Mouse (Mus musculus): Measurements from ENCODE around the gene Desi1. TPM values are rescaled to one million over a fixed set of nuclear protein-coding genes. Genes with fewer than 3 reads are reported as not detected.

Gene Desi1
- total and polyA plus RNA-seq, 3 experiments, result 10.0 to 47.3 (median 10.9) TPM

DNA sequence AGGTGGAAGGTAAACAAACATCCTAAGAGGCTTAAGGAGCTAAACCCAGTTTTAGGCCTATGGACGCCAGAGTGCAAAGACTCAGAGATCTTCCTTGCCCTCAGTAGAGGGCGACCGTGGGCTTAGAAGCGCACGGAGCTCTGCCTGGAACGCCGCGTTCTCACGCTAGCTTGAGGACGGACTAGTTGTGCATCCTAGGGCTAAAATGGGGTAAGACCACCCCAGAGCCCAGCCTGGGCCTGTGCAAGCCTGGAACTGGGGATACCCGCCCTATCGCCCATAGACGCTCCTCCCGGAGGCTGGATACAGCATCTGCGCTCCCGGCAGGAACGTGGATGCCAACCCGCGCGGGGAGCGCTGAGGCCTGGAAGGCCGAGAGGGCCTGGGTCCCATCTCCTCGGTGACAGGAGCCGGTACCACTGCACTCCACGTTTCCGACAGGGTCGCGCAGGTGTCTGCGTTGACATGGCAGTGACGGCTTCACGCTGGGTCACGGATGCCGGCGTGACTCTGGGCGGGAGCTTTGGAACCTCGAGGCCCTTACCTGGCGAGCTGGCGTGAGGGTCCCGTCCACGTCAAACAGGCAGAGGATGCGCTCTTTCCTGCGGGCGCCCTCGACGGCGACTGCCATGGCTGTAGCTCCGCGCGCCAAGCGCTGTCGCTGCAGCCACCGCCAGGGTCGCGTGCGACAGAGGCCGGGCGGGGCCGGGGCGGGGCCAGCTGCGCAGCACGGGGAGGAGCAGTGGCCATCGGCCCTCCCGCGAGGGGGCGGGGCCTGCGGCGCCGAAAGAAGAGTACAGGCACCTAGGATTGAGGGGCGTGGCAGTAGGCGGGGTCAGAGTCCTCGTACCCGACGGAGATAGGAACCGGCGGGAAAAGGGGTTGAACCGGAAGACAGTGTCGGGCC is 73.2 kb downstream of the Desi1 start, which contains the start of gene Pmm1:
Gene Pmm1 (minus strand): TSS at position 760 of the 907 bp plus-strand sequence.
- Histone ChIP-seq H3K4me3 (replicated peaks in 1 of 3; ENCODE audit: low read depth in 2 of 3, low read length in 2 of 3, poor library complexity in 1 of 3) (peak within 1 kb of the TSS; percentile 63 to 95 (median 95)), H3K4me1 (ENCODE audit: control insufficient read depth in 1 of 2, insufficient read depth in 2 of 2) (peaks cover 4 to 29% of the 10 kb centered on the region in 2 experiments; a peak in 3 of 4 replicates), H3K36me3 (replicated peaks in 1 of 2; ENCODE audit: control insufficient read depth in 1 of 2, insufficient read depth in 1 of 2, low read length in 1 of 2) (peaks cover 17 to 34% of the 10 kb centered on the region in 2 experiments), H3K79me2 (replicated peaks; ENCODE audit: control insufficient read depth, extremely low read depth, insufficient read depth, poor library complexity, severe bottlenecking) (peaks cover 18% of the 10 kb centered on the region), H3K9me3 (replicated peaks; ENCODE audit: low read length) (no peaks in the 10 kb centered on the region), H3K4me2 (ENCODE audit: insufficient read depth, low read depth, poor library complexity, severe bottlenecking) (peak within 1 kb of the TSS; percentile 76), H3K9ac (ENCODE audit: insufficient read depth, low read depth) (peak within 1 kb of the TSS; percentile 92), H3K27ac (ENCODE audit: insufficient read depth, low read depth) (peak within 1 kb of the TSS; percentile 75), H3K27me3 (replicated peaks) (no peaks in the 10 kb centered on the region)
- in situ Hi-C loops (cut with MboI; ENCODE audit: low pct_ligation_motif_present, low pct_unique_long_range_greater_than_20kb, low sequenced_read_pairs), result no loop called here
- peak; percentile 83 for TF ChIP-seq SIN3A (IDR thresholded peaks at IDR 0.05; ENCODE audit: low read length)
- peak; percentile 56; the same call in 1 of the 2 replicates for TF ChIP-seq RCOR1 (conservative IDR thresholded peaks at IDR 0.05; ENCODE audit: low read depth, low read length)
- peak; percentile 81 for TF ChIP-seq POLR2A (IDR thresholded peaks at IDR 0.05; ENCODE audit: low read depth, low read length)
- TF ChIP-seq GABPA (IDR thresholded peaks at IDR 0.05; ENCODE audit: insufficient replicate concordance, low read depth, low read length), result no peak
- no peak for TF ChIP-seq HCFC1 (IDR thresholded peaks at IDR 0.05; ENCODE audit: low read depth, low read length)
- peak; percentile 14 to 94; a peak in 2 of 4 replicates for TF ChIP-seq CTCF (conservative IDR thresholded peaks at IDR 0.05 in 1 of 2, IDR thresholded peaks at IDR 0.05 in 1 of 2; ENCODE audit: low read depth in 2 of 2, low read length in 2 of 2)
- TF ChIP-seq SMC3 (IDR thresholded peaks at IDR 0.05; ENCODE audit: low read depth, low read length), result peak; percentile 93
- peak; percentile 81; the same call in 1 of the 2 replicates for TF ChIP-seq MAX (IDR thresholded peaks at IDR 0.05; ENCODE audit: low read length)
- 0 out of 2 replicates have a peak, but pooled peaks have one; percentile 53 for TF ChIP-seq UBTF (IDR thresholded peaks at IDR 0.05; ENCODE audit: low read depth, low read length)
- TF ChIP-seq ETS1 (conservative IDR thresholded peaks at IDR 0.05; ENCODE audit: low read depth, low read length), result no peak
- no peak for TF ChIP-seq KAT2A (IDR thresholded peaks at IDR 0.05; ENCODE audit: insufficient replicate concordance, low read length)
- TF ChIP-seq NELFE (IDR thresholded peaks at IDR 0.05; ENCODE audit: low read depth, low read length), result peak; percentile 78
- TF ChIP-seq MAFK (IDR thresholded peaks at IDR 0.05; ENCODE audit: insufficient replicate concordance, low read length), result no peak
- TF ChIP-seq TCF12 (IDR thresholded peaks at IDR 0.05; ENCODE audit: low read depth, low read length), result peak; percentile 65
- TF ChIP-seq RAD21 (IDR thresholded peaks at IDR 0.05; ENCODE audit: low read depth, low read length), result peak; percentile 85
- peak; percentile 7; the same call in 1 of the 2 replicates for TF ChIP-seq MAZ (IDR thresholded peaks at IDR 0.05; ENCODE audit: low read depth, low read length)
- no peak for TF ChIP-seq POLR2AphosphoS2 (IDR thresholded peaks at IDR 0.05; ENCODE audit: low read depth, low read length)
- no peak for TF ChIP-seq JUN (IDR thresholded peaks at IDR 0.05; ENCODE audit: insufficient read depth, low read depth, low read length)
- peak; percentile 80 for TF ChIP-seq ELF1 (IDR thresholded peaks at IDR 0.05; ENCODE audit: low read depth, low read length)
- no peak for TF ChIP-seq CHD2 (IDR thresholded peaks at IDR 0.05; ENCODE audit: low read length)
- peak; percentile 74 for TF ChIP-seq MXI1 (IDR thresholded peaks at IDR 0.05; ENCODE audit: low read depth, low read length)
- no peak for TF ChIP-seq ZNF384 (IDR thresholded peaks at IDR 0.05; ENCODE audit: low read depth, low read length)
- TF ChIP-seq EP300 (IDR thresholded peaks at IDR 0.05; ENCODE audit: low read length), result no peak
- peak; percentile 94 for TF ChIP-seq BHLHE40 (IDR thresholded peaks at IDR 0.05; ENCODE audit: low read depth, low read length)
- 0 out of 2 replicates have a peak, but pooled peaks have one; percentile 30 for TF ChIP-seq IRF4 (IDR thresholded peaks at IDR 0.05; ENCODE audit: low read depth, low read length)
- TF ChIP-seq ZC3H11A (IDR thresholded peaks at IDR 0.05; ENCODE audit: low read depth, low read length), result peak; percentile 62
- TF ChIP-seq ZKSCAN1 (IDR thresholded peaks at IDR 0.05; ENCODE audit: borderline replicate concordance, low read depth, low read length), result no peak
- peak; percentile 51; the same call in 1 of the 2 replicates for TF ChIP-seq CHD1 (IDR thresholded peaks at IDR 0.05; ENCODE audit: low read depth, low read length)
- TF ChIP-seq JUND (conservative IDR thresholded peaks at IDR 0.05; ENCODE audit: low read depth, low read length), result no peak
- peak; percentile 68; the same call in 1 of the 2 replicates for TF ChIP-seq MYC (IDR thresholded peaks at IDR 0.05; ENCODE audit: low read depth, low read length)
- TF ChIP-seq NRF1 (IDR thresholded peaks at IDR 0.05; ENCODE audit: low read depth, low read length), result peak; percentile 75
- no peak for TF ChIP-seq PAX5 (IDR thresholded peaks at IDR 0.05; ENCODE audit: low read length)
- TF ChIP-seq TBP (conservative IDR thresholded peaks at IDR 0.05; ENCODE audit: low read depth, low read length), result no peak
- 0 out of 2 replicates have a peak, but pooled peaks have one; percentile 8 for TF ChIP-seq MEF2A (IDR thresholded peaks at IDR 0.05; ENCODE audit: borderline replicate concordance, low read depth, low read length)
- TF ChIP-seq USF1 (IDR thresholded peaks at IDR 0.05; ENCODE audit: low read depth, low read length), result no peak
- TF ChIP-seq E2F4 (IDR thresholded peaks at IDR 0.05; ENCODE audit: insufficient replicate concordance, low read depth, low read length), result no peak
- TF ChIP-seq USF2 (conservative IDR thresholded peaks at IDR 0.05; ENCODE audit: low read depth, low read length), result no peak
- peak; percentile 57; the same call in 1 of the 2 replicates for TF ChIP-seq ZMIZ1 (IDR thresholded peaks at IDR 0.05; ENCODE audit: low read depth, low read length)
- peak; percentile 99 for DNase-seq (ENCODE audit: extremely low read depth)
- dilution Hi-C loops (cut with MboI; ENCODE audit: extremely low pct_ligation_motif_present, extremely low pct_unique_long_range_greater_than_20kb, low sequenced_read_pairs), result no loop called here

All from CH12.LX (cell line).